10 mouse cellular contexts compared by ENCODE assay signal in genomic region chr12:73565620-73565969, GRCm38 (mm10). TPM values are rescaled to one million over a fixed set of nuclear protein-coding genes. Genes with fewer than 3 reads are reported as not detected.
DNase-seq lines count a peak whose midpoint lies in the region; ATAC-seq and TF ChIP-seq lines count a peak whose summit lies in the region.
"Had no signal": no experiment of that assay in that cellular context is flagged by ENCODE, and none has a peak within 500 bp of the region (broad histone marks: within the 10 kb centered on the region; RNA-seq: fewer than 3 reads in every experiment).

No protein-coding gene starts in this region.

- no peaks in the 10 kb centered on the region for H3K27me3 ChIP-seq in kidney, postnatal 0 days (ENCODE audit: insufficient read depth, low read length)
- H3K27me3 ChIP-seq in embryonic facial prominence, embryonic 15.5 days: no peaks in the 10 kb centered on the region
- H3K27me3 ChIP-seq in midbrain, embryonic 15.5 days (replicated peaks): no peaks in the 10 kb centered on the region

- no peaks in the 10 kb centered on the region for H3K4me1 ChIP-seq in kidney, postnatal 0 days (replicated peaks; ENCODE audit: insufficient read depth, low read length)
- 0 out of 2 replicates have a peak, but pooled peaks cover 4% of the 10 kb centered on the region for H3K4me1 ChIP-seq in embryonic facial prominence, embryonic 15.5 days
- H3K4me1 ChIP-seq in midbrain, embryonic 15.5 days: no peaks in the 10 kb centered on the region

- no peaks in the 10 kb centered on the region for H3K9me3 ChIP-seq in kidney, postnatal 0 days (replicated peaks; ENCODE audit: low read length)
- no peaks in the 10 kb centered on the region for H3K9me3 ChIP-seq in embryonic facial prominence, embryonic 15.5 days (replicated peaks)
- H3K9me3 ChIP-seq in midbrain, embryonic 15.5 days: no peaks in the 10 kb centered on the region

- TF ChIP-seq CTCF in kidney, postnatal 0 days (IDR thresholded peaks at IDR 0.05; ENCODE audit: low read depth): no peak

- no peak overlapping the region for H3K27ac ChIP-seq in kidney, postnatal 0 days
- no peak overlapping the region for H3K27ac ChIP-seq in embryonic facial prominence, embryonic 15.5 days (replicated peaks)
- H3K27ac ChIP-seq in midbrain, embryonic 15.5 days: no peak overlapping the region

- no peak overlapping the region for H3K4me2 ChIP-seq in kidney, postnatal 0 days (ENCODE audit: low read length)
- peak overlapping the region; percentile 61 for H3K4me2 ChIP-seq in embryonic facial prominence, embryonic 15.5 days (replicated peaks)
- H3K4me2 ChIP-seq in midbrain, embryonic 15.5 days: peak overlapping the region; percentile 65

- no peak overlapping the region for H3K9ac ChIP-seq in kidney, postnatal 0 days (ENCODE audit: low read depth, low read length)
- no peak overlapping the region for H3K9ac ChIP-seq in embryonic facial prominence, embryonic 15.5 days
- H3K9ac ChIP-seq in midbrain, embryonic 15.5 days: no peak overlapping the region

- H3K36me3 ChIP-seq in kidney, postnatal 0 days (ENCODE audit: insufficient read depth, low read length): no peaks in the 10 kb centered on the region
- no peaks in the 10 kb centered on the region for H3K36me3 ChIP-seq in embryonic facial prominence, embryonic 15.5 days
- no peaks in the 10 kb centered on the region for H3K36me3 ChIP-seq in midbrain, embryonic 15.5 days (replicated peaks)

- WGBS in kidney, postnatal 0 days: 68% methylated on average over 11 of the region's 11 CpGs
- WGBS in embryonic facial prominence, embryonic 15.5 days: 61% methylated on average over 11 of the region's 11 CpGs
- WGBS in midbrain, embryonic 15.5 days: 66% methylated on average over 11 of the region's 11 CpGs

- DNase-seq in kidney, postnatal 0 days (ENCODE audit: low spot score): no peak
- no peak for DNase-seq in kidney, adult 9 months
- DNase-seq in gastrocnemius, adult 18-20 months (ENCODE audit: low spot score): no peak
- DNase-seq in gastrocnemius, postnatal 25 days: no peak
- DNase-seq in lung, postnatal 25 days (ENCODE audit: low spot score): no peak

- peak overlapping the region; percentile 17; the same call in 1 of the 2 replicates for H3K4me3 ChIP-seq in kidney, postnatal 0 days (replicated peaks; ENCODE audit: low read depth, low read length)
- H3K4me3 ChIP-seq in embryonic facial prominence, embryonic 15.5 days (replicated peaks): peak overlapping the region; percentile 36
- H3K4me3 ChIP-seq in midbrain, embryonic 15.5 days: peak overlapping the region; percentile 38; the same call in 1 of the 2 replicates
- H3K4me3 ChIP-seq: myocyte had no signal

- ATAC-seq in kidney, postnatal 0 days (replicated peaks; ENCODE audit: low FRiP score, low read depth): no peak
- no peak for ATAC-seq in embryonic facial prominence, embryonic 15.5 days (ENCODE audit: insufficient number of reproducible peaks, low FRiP score, low TSS enrichment, low read depth)
- ATAC-seq in inflammation-experienced regulatory T-cells, adult 6 months: peak; percentile 42
- peak; percentile 60; the same call in 1 of the 2 replicates for ATAC-seq in midbrain, embryonic 15.5 days (replicated peaks)

RNA-seq across cellular contexts. Expression of gene Prkch, which starts 19.0 kb away (rescaled TPM):
- 10.4 and 11.2 TPM in 2 replicates for polyA plus RNA-seq in kidney, postnatal 0 days (2015; fragmentation: Nextera tagmentation; extraction: Ambion mirVana)
- polyA plus RNA-seq in embryonic facial prominence, embryonic 15.5 days (2015; fragmentation: Nextera tagmentation; extraction: Ambion mirVana): 20.0 and 21.0 TPM in 2 replicates
- polyA plus RNA-seq in inflammation-experienced regulatory T-cells, adult 6 months (2017; shearing (Covaris generic)): 10 to 100 TPM; 70.6 to 96.5 (median 76.2) TPM
- 10.1 and 10.3 TPM in 2 replicates for polyA plus RNA-seq in midbrain, embryonic 15.5 days (2015; fragmentation: Nextera tagmentation; extraction: Ambion mirVana)
- total RNA-seq in gastrocnemius, adult 18-20 months (2021): 1 to 10 TPM; 4.4 to 5.0 TPM
- 1 to 10 TPM; 5.0 to 6.9 TPM for total RNA-seq in gastrocnemius, postnatal 25 days (2021)
- total RNA-seq: MEL had no signal

RNA-seq across cellular contexts. Expression of gene Tmem30b, which starts 19.4 kb away (rescaled TPM):
- polyA plus RNA-seq in kidney, postnatal 0 days (2015; fragmentation: Nextera tagmentation; extraction: Ambion mirVana): 31.2 and 31.9 TPM in 2 replicates
- 14.8 and 17.5 TPM in 2 replicates for polyA plus RNA-seq in embryonic facial prominence, embryonic 15.5 days (2015; fragmentation: Nextera tagmentation; extraction: Ambion mirVana)
- under 1 TPM in 2 of 3 experiments, not detected in 1; 0.15 to 0.18 TPM for polyA plus RNA-seq in inflammation-experienced regulatory T-cells, adult 6 months (2017; shearing (Covaris generic))
- polyA plus RNA-seq in midbrain, embryonic 15.5 days (2015; fragmentation: Nextera tagmentation; extraction: Ambion mirVana): 0.31 and 0.49 TPM in 2 replicates
- under 1 TPM; 0.11 to 0.74 TPM for total RNA-seq in gastrocnemius, adult 18-20 months (2021)
- under 1 TPM; 0.21 to 0.46 TPM for total RNA-seq in gastrocnemius, postnatal 25 days (2021)
- total RNA-seq: MEL had no signal
- polyA plus RNA-seq: myocyte had no signal

Comparison
In these comparisons a context has a peak if more than half of its experiments do, and no peak if none do; other contexts are left out.
1. ATAC-seq: peak in inflammation-experienced regulatory T-cells, adult 6 months (single experiment) and midbrain, embryonic 15.5 days (single experiment); none in kidney, postnatal 0 days (single experiment) and embryonic facial prominence, embryonic 15.5 days (single experiment).
2. RNA of gene Tmem30b, which starts 19.4 kb away (polyA plus RNA-seq): 31.2 to 31.9 TPM in kidney, postnatal 0 days and 14.8 to 17.5 TPM in embryonic facial prominence, embryonic 15.5 days; 0.31 to 0.49 TPM in midbrain, embryonic 15.5 days and 0.15 to 0.18 TPM in inflammation-experienced regulatory T-cells, adult 6 months; every median in the first group is over 10 times any median in the second.
3. Peak in every context shown above with its lines, with median percentiles within 50 percentile points of each other: H3K4me3 ChIP-seq.